Mouse (Mus musculus) embryonic fibroblast, embryonic 13.5 days (primary cell): ENCODE data around the gene Cep112. TPM values are rescaled to one million over a fixed set of nuclear protein-coding genes. Genes with fewer than 3 reads are reported as not detected.

Experiments
- H3K27ac ChIP-seq: 2 replicates; pipeline ENCODE4 v1.5.1; 2012; ENCODE audit warnings: low read length, control low read depth, inconsistent platforms; ENCODE audit not compliant: insufficient read depth
- H3K4me1 ChIP-seq: 2 replicates; pipeline ENCODE4 v1.6.1; 2011; ENCODE audit warnings: low read length; ENCODE audit not compliant: control insufficient read depth, insufficient read depth
- H3K4me3 ChIP-seq: 2 replicates; pipeline ENCODE4 v1.5.1; 2011; ENCODE audit warnings: mild to moderate bottlenecking, control low read depth, low read length; ENCODE audit not compliant: insufficient read depth
- CTCF ChIP-seq: IDR thresholded peaks from 2 replicates; pipeline ENCODE4 v1.5.1; 2011; ENCODE audit warnings: mild to moderate bottlenecking, control low read depth, low read length, moderate library complexity, borderline replicate concordance; ENCODE audit not compliant: insufficient read depth
- POLR2A ChIP-seq: IDR thresholded peaks from 2 replicates; pipeline ENCODE4 v1.6.1; 2011; ENCODE audit warnings: low read depth, mild to moderate bottlenecking, control low read depth, low read length, moderate library complexity
- polyA plus RNA-seq: library from polyadenylated mRNA; stranded (reverse); fragments of >200 nt; gene quantifications from 2 replicates; pipeline ENCODE4 v1.2.4, GENCODE M21; 2011; ENCODE audit warnings: low read depth; ENCODE audit not compliant: missing spikeins, insufficient read length

The Cep112 gene
- polyA plus RNA-seq: 8.8 and 9.2 TPM in 2 replicates

- TF ChIP-seq CTCF (no peak), POLR2A (peak; percentile 55)
- Histone ChIP-seq H3K4me1 (no peaks in the 10 kb centered on the region), H3K4me3 (peak within 1 kb of the TSS; percentile 52), H3K27ac (no peak within 1 kb of the TSS)
These were observed at the start of gene Cep112 for GRCm38 (mm10) chr11:108424889-108425591. TSS of gene Cep112 (plus strand) at chr11:108425192.

- Histone ChIP-seq H3K4me3 (no peak overlapping the region), H3K27ac (no peak overlapping the region), H3K4me1 (peaks cover 2% of the 10 kb centered on the region; the same call in 1 of the 2 replicates)
- no peak for TF ChIP-seq CTCF
- no peak for TF ChIP-seq POLR2A
These were observed 48.2 kb upstream of the Cep112 start for GRCm38 (mm10) chr11:108376815-108377214.

- no peak overlapping the region for H3K27ac ChIP-seq
- no peak overlapping the region for H3K4me3 ChIP-seq
- TF ChIP-seq CTCF: peak; percentile 89
- TF ChIP-seq POLR2A: no peak
- H3K4me1 ChIP-seq: peaks cover 2% of the 10 kb centered on the region; the same call in 1 of the 2 replicates
These were observed 47.2 kb upstream of the Cep112 start for GRCm38 (mm10) chr11:108377680-108378362.

GRCm38 (mm10) chr11:108378363-108378751 lies 46.6 kb upstream of the Cep112 start:
- Histone ChIP-seq H3K27ac (no peak overlapping the region), H3K4me3 (no peak overlapping the region), H3K4me1 (peaks cover 2% of the 10 kb centered on the region; the same call in 1 of the 2 replicates)
- no peak for TF ChIP-seq POLR2A
- TF ChIP-seq CTCF: no peak

GRCm38 (mm10) chr11:108382664-108383063 lies 42.3 kb upstream of the Cep112 start:
- no peak for TF ChIP-seq CTCF
- no peak for TF ChIP-seq POLR2A
- Histone ChIP-seq H3K4me1 (peaks cover 2% of the 10 kb centered on the region; the same call in 1 of the 2 replicates), H3K27ac (no peak overlapping the region), H3K4me3 (no peak overlapping the region)

GRCm38 (mm10) chr11:108384920-108385665 lies 39.9 kb upstream of the Cep112 start:
- no peak overlapping the region for H3K27ac ChIP-seq
- no peak overlapping the region for H3K4me3 ChIP-seq
- H3K4me1 ChIP-seq: no peaks in the 10 kb centered on the region
- no peak for TF ChIP-seq CTCF
- TF ChIP-seq POLR2A: no peak

- no peak overlapping the region for H3K4me3 ChIP-seq
- no peak for TF ChIP-seq POLR2A
- no peak for TF ChIP-seq CTCF
- H3K27ac ChIP-seq: no peak overlapping the region
- H3K4me1 ChIP-seq: no peaks in the 10 kb centered on the region
These were observed 39.3 kb upstream of the Cep112 start for GRCm38 (mm10) chr11:108385666-108386024.

GRCm38 (mm10) chr11:108395061-108395460 lies 29.9 kb upstream of the Cep112 start:
- no peak overlapping the region for H3K27ac ChIP-seq
- no peaks in the 10 kb centered on the region for H3K4me1 ChIP-seq
- TF ChIP-seq POLR2A: no peak
- TF ChIP-seq CTCF: no peak
- H3K4me3 ChIP-seq: no peak overlapping the region

- no peak overlapping the region for H3K27ac ChIP-seq
- no peaks in the 10 kb centered on the region for H3K4me1 ChIP-seq
- TF ChIP-seq POLR2A (no peak), CTCF (no peak)
- H3K4me3 ChIP-seq: no peak overlapping the region
These were observed 28.7 kb upstream of the Cep112 start for GRCm38 (mm10) chr11:108396076-108396829.
